10 mouse cellular contexts compared by ENCODE assay signal in the genomic region with DNA sequence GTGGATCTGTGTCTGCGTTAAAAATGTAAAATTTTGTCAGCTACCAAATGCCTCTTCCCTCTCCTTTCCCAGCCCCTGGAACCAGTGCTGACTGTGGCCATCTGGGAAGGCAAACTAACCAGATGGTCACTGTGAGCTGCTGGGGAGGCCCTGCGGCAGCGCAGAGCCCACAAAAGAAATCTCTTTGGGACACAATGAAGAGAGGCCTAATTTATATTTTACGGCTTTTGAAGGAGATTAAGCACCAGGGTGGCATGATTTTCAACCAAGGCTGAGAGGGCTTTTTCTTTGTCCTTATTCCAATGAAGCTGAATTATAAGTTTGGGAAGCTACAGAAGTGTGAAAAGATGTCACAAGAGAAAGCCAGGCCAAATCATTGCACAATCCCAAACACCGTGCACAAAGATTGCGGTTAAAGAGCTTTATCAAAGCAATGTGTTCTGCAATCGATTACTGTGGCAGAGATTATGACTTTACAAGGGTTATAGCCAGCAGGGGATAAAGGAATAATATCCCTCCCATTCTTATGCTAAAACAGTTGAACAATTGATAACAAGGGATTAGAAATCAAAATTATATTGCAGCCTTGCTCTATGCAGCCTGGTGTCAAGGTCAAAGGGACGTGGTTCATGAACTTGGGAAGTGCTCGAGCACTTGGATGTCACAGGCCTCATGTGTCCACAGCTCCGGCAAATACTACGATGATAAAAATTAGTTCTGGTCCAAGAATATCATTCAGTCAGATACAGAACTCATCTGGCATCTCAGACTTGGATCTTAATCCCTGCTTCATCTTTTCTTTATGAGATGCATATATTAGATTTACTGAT.
DNase-seq lines count a peak whose midpoint lies in the region.
"Had no signal": no experiment of that assay in that cellular context is flagged by ENCODE, and none has a peak within 500 bp of the region (broad histone marks: within the 10 kb centered on the region; RNA-seq: fewer than 3 reads in every experiment).

No protein-coding gene starts in this region.

- H3K27ac ChIP-seq in limb, embryonic 10.5 days: peak overlapping the region; percentile 31
- H3K27ac ChIP-seq: limb, embryonic 15.5 days had no signal

- intact Hi-C loops in heart, postnatal 14 days (cut with DNase I): no loop called here

- no peaks in the 10 kb centered on the region for H3K9me3 ChIP-seq in limb, embryonic 10.5 days (replicated peaks)
- H3K9me3 ChIP-seq: limb, embryonic 15.5 days had no signal

- H3K36me3 ChIP-seq in limb, embryonic 10.5 days: no peaks in the 10 kb centered on the region
- H3K36me3 ChIP-seq: limb, embryonic 15.5 days had no signal

- no peak overlapping the region for H3K4me3 ChIP-seq in limb, embryonic 10.5 days
- H3K4me3 ChIP-seq: limb, embryonic 15.5 days had no signal

- H3K27me3 ChIP-seq in limb, embryonic 10.5 days (ENCODE audit: low read depth, poor library complexity, severe bottlenecking): no peaks in the 10 kb centered on the region
- H3K27me3 ChIP-seq: limb, embryonic 15.5 days had no signal

- DNase-seq in layer of hippocampus, adult 11-12 months (ENCODE audit: low spot score): peak; percentile 59
- DNase-seq in layer of hippocampus, adult 9-10 months (ENCODE audit: low spot score): no peak
- peak; percentile 34 to 67 for DNase-seq in frontal cortex, postnatal 36 days (ENCODE audit: low spot score in 2 of 2)
- DNase-seq in limb, embryonic 10.5 days (ENCODE audit: low spot score): no peak
- peak; percentile 53 for DNase-seq in right cerebral cortex, postnatal 25 days
- no peak for DNase-seq in kidney, postnatal 25 days
- no peak for DNase-seq in heart, postnatal 14 days
- DNase-seq in adrenal gland, postnatal 36 days: no peak
- DNase-seq: B cell, adult 2 months had no signal

- peaks cover 8% of the 10 kb centered on the region for H3K4me1 ChIP-seq in limb, embryonic 10.5 days

- WGBS in limb, embryonic 10.5 days: 59% methylated on average over 11 of the region's 11 CpGs

Comparison
In these comparisons a context has a peak if more than half of its experiments do, and no peak if none do; other contexts are left out.
1. DNase-seq: peak in layer of hippocampus, adult 11-12 months (single experiment), frontal cortex, postnatal 36 days (2 of 2) and right cerebral cortex, postnatal 25 days (single experiment); none in layer of hippocampus, adult 9-10 months (single experiment), limb, embryonic 10.5 days (single experiment), kidney, postnatal 25 days (0 of 2), heart, postnatal 14 days (0 of 2) and adrenal gland, postnatal 36 days (0 of 2).